Mouse (Mus musculus) forebrain, embryonic 15.5 days (tissue): ENCODE data around the gene Krtap17-1. TPM values are rescaled to one million over a fixed set of nuclear protein-coding genes. Genes with fewer than 3 reads are reported as not detected.

Experiments used
- ATAC-seq: fragments of 200-750 bp; cut with Nextera tagmentation; replicated peaks from 2 replicates; pipeline ENCODE4 v1.8.0; 2017; ENCODE audit warnings: mild to moderate bottlenecking, moderate TSS enrichment, moderate library complexity
- H3K27ac ChIP-seq: fragments of 300-500 bp; sonication (generic); replicated peaks from 2 replicates; pipeline ENCODE4 v1.5.1; 2015; ENCODE audit warnings: mild to moderate bottlenecking, inconsistent platforms
- H3K27me3 ChIP-seq: fragments of 300-500 bp; sonication (generic); 2 replicates; pipeline ENCODE4 v1.6.1; 2015; ENCODE audit warnings: inconsistent platforms
- H3K36me3 ChIP-seq: fragments of 300-500 bp; sonication (generic); 2 replicates; pipeline ENCODE4 v1.6.1; 2015; ENCODE audit warnings: mild to moderate bottlenecking, inconsistent platforms
- H3K4me1 ChIP-seq: fragments of 300-500 bp; sonication (generic); 2 replicates; pipeline ENCODE4 v1.6.1; 2015; ENCODE audit warnings: inconsistent platforms
- H3K4me2 ChIP-seq: fragments of 300-500 bp; sonication (generic); replicated peaks from 2 replicates; pipeline ENCODE4 v1.6.1; 2015; ENCODE audit warnings: mild to moderate bottlenecking, inconsistent platforms
- H3K4me3 ChIP-seq: fragments of 300-500 bp; sonication (generic); 2 replicates; pipeline ENCODE4 v1.5.1; 2015; ENCODE audit warnings: mild to moderate bottlenecking, inconsistent platforms
- H3K9ac ChIP-seq: fragments of 300-500 bp; sonication (generic); replicated peaks from 2 replicates; pipeline ENCODE4 v1.6.1; 2015; ENCODE audit warnings: mild to moderate bottlenecking, inconsistent platforms
- H3K9me3 ChIP-seq: fragments of 300-500 bp; sonication (generic); 2 replicates; pipeline ENCODE4 v1.6.1; 2016; ENCODE audit warnings: inconsistent platforms
- WGBS: fragments of 180-500 bp; shearing (Covaris S2); methylation state at CpG from one replicate; pipeline ENCODE4 v1.1.7; 2015; ENCODE audit warnings: mixed read lengths; 5-methylcytosine and 5-hydroxymethylcytosine counted together
- polyA plus RNA-seq: library from polyadenylated mRNA; unstranded; fragments of >200 nt; fragmentation: Nextera tagmentation; extraction: Ambion mirVana; gene quantifications from 2 replicates; pipeline ENCODE4 v1.2.1, GENCODE M21; 2015

Krtap17-1 gene
- polyA plus RNA-seq, 1 experiment from 2014 or later: not detected

- no peaks in the 10 kb centered on the region for H3K27me3 ChIP-seq
- no peaks in the 10 kb centered on the region for H3K4me1 ChIP-seq
- no peak within 1 kb of the TSS for H3K9ac ChIP-seq
- no peaks in the 10 kb centered on the region for H3K36me3 ChIP-seq
- 93% methylated on average over 2 of the region's 2 CpGs for WGBS
- no peaks in the 10 kb centered on the region for H3K9me3 ChIP-seq
- no peak within 1 kb of the TSS for H3K27ac ChIP-seq
- H3K4me2 ChIP-seq: no peak within 1 kb of the TSS
- ATAC-seq: no peak
- H3K4me3 ChIP-seq: no peak within 1 kb of the TSS
These were observed 45.6 kb downstream of the Krtap17-1 start, which contains the start of gene Krtap9-5 for GRCm38 (mm10) chr11:99948175-99948574. Gene Krtap9-5 (plus strand): TSS chr11:99948475.

Other genes starting within 250 kb of the Krtap17-1 start
- gene Gm11595, start 221.1 kb downstream of the Krtap17-1 start, polyA plus RNA-seq: not detected in 2 replicates
- not detected in 2 replicates for gene Krtap4-8, start 213.3 kb downstream of the Krtap17-1 start, polyA plus RNA-seq
- not detected in 2 replicates for gene Krtap4-9, start 208.8 kb downstream of the Krtap17-1 start, polyA plus RNA-seq
- gene Gm11596, start 200.5 kb downstream of the Krtap17-1 start, polyA plus RNA-seq: not detected in 2 replicates
- not detected in 2 replicates for gene Gm11569, start 195.1 kb downstream of the Krtap17-1 start, polyA plus RNA-seq
- not detected in 2 replicates for gene Gm11554, start 189.5 kb downstream of the Krtap17-1 start, polyA plus RNA-seq
- not detected in 2 replicates for gene Krtap4-13, start 184.1 kb downstream of the Krtap17-1 start, polyA plus RNA-seq
- not detected in 2 replicates for gene Gm11564, start 178.3 kb downstream of the Krtap17-1 start, polyA plus RNA-seq
- gene 2300003K06Rik, start 155.9 kb downstream of the Krtap17-1 start, polyA plus RNA-seq: not detected in 2 replicates
- gene Krtap4-16, start 142.4 kb downstream of the Krtap17-1 start, polyA plus RNA-seq: not detected in 2 replicates
- not detected in 2 replicates for gene Gm11568, start 136.1 kb downstream of the Krtap17-1 start, polyA plus RNA-seq
- gene Gm11559, start 129.5 kb downstream of the Krtap17-1 start, polyA plus RNA-seq: not detected in 2 replicates
- gene Krtap9-1, start 120.6 kb downstream of the Krtap17-1 start, polyA plus RNA-seq: not detected in 2 replicates
- gene Gm11567, start 114.8 kb downstream of the Krtap17-1 start, polyA plus RNA-seq: not detected in 2 replicates
- not detected in 2 replicates for gene Krtap31-1, start 86.1 kb downstream of the Krtap17-1 start, polyA plus RNA-seq
- not detected in 2 replicates for gene Gm11565, start 79.2 kb downstream of the Krtap17-1 start, polyA plus RNA-seq
- not detected in 2 replicates for gene Krtap31-2, start 57.7 kb downstream of the Krtap17-1 start, polyA plus RNA-seq
- gene Krtap9-5, start 45.5 kb downstream of the Krtap17-1 start, polyA plus RNA-seq: not detected in 2 replicates
- gene Krtap29-1, start 14.9 kb downstream of the Krtap17-1 start, polyA plus RNA-seq: not detected in 2 replicates
- not detected in 2 replicates for gene Krtap16-1, start 7.4 kb downstream of the Krtap17-1 start, polyA plus RNA-seq
- not detected in 2 replicates for gene Krt33a, start 22.2 kb upstream of the Krtap17-1 start, polyA plus RNA-seq
- not detected in 2 replicates for gene Krt33b, start 35.9 kb upstream of the Krtap17-1 start, polyA plus RNA-seq
- not detected in 2 replicates for gene Krt34, start 47.6 kb upstream of the Krtap17-1 start, polyA plus RNA-seq
- not detected in 2 replicates for gene Krt31, start 56.6 kb upstream of the Krtap17-1 start, polyA plus RNA-seq
- gene Krt32, start 94.2 kb upstream of the Krtap17-1 start, polyA plus RNA-seq: not detected in 2 replicates
- not detected in 2 replicates for gene Krt35, start 102.2 kb upstream of the Krtap17-1 start, polyA plus RNA-seq
- gene Krt36, start 111.6 kb upstream of the Krtap17-1 start, polyA plus RNA-seq: not detected in 2 replicates
- gene Krt13, start 127.6 kb upstream of the Krtap17-1 start, polyA plus RNA-seq: not detected in 2 replicates
- gene Krt15, start 141.9 kb upstream of the Krtap17-1 start, polyA plus RNA-seq: 0.60 TPM in 1 of 2 replicates, not detected in the other
- 0.32 and 3.8 TPM in 2 replicates for gene Krt19, start 154.7 kb upstream of the Krtap17-1 start, polyA plus RNA-seq
- gene Krt9, start 199.3 kb upstream of the Krtap17-1 start, polyA plus RNA-seq: not detected in 2 replicates
- gene Krt14, start 213.6 kb upstream of the Krtap17-1 start, polyA plus RNA-seq: 0.25 TPM in 1 of 2 replicates, not detected in the other